Mouse (Mus musculus) telencephalon, adult 2 months (tissue): ENCODE data around the gene Chil4.

Source experiments
- DNase-seq: peaks from one replicate; pipeline ENCODE4 v3.0.0-alpha.2; 2011; ENCODE audit warnings: low read depth, low spot score

Gene Chil4

GRCm38 (mm10) chr3:106170522-106171053 lies 48.7 kb downstream of the Chil4 start:
- DNase-seq: no peak

- DNase-seq: no peak
Measured at GRCm38 (mm10) chr3:106167464-106167863, 51.8 kb downstream of the Chil4 start, which contains the start of gene Chil3. Gene Chil3, minus strand, starts transcription at chr3:106167564.

GRCm38 (mm10) chr3:106154413-106154812 lies 64.9 kb downstream of the Chil4 start:
- DNase-seq: no peak
